Mouse (Mus musculus) lung, postnatal 4 days (tissue): ENCODE results near the gene Uba3.
A peak's percentile ranks its signal among the peaks of the same experiment; 100 is the strongest.

Experiments used
- DNase-seq, 2 experiments: peaks; one replicate each; pipeline ENCODE4 v3.0.0; 2021

The Uba3 gene

GRCm38 (mm10) chr6:97210191-97210961, 4.9 kb upstream of the Uba3 start, which contains the start of gene Arl6ip5:
Gene Arl6ip5, plus strand, starts transcription at chr6:97210689.
- DNase-seq, result peak; percentile 91 to 93

- DNase-seq, result no peak
Measured at GRCm38 (mm10) chr6:97209751-97210150, 4.3 kb upstream of the Uba3 start.

- DNase-seq, result no peak
Measured at GRCm38 (mm10) chr6:97209201-97209600, 3.8 kb upstream of the Uba3 start.

GRCm38 (mm10) chr6:97208406-97208805, 3.0 kb upstream of the Uba3 start:
- no peak for DNase-seq

GRCm38 (mm10) chr6:97207085-97207484, 1.6 kb upstream of the Uba3 start:
- DNase-seq, result no peak

- peak; percentile 41 for DNase-seq
Measured at GRCm38 (mm10) chr6:97204952-97205351, 495 bp downstream of the Uba3 start.

GRCm38 (mm10) chr6:97204252-97204869, 1.1 kb downstream of the Uba3 start:
- DNase-seq, result no peak

GRCm38 (mm10) chr6:97202477-97202876, 3.0 kb downstream of the Uba3 start:
- no peak for DNase-seq

- no peak for DNase-seq
Measured at GRCm38 (mm10) chr6:97200437-97200836, 5.0 kb downstream of the Uba3 start.

- no peak for DNase-seq
Measured at GRCm38 (mm10) chr6:97179367-97179828, 26.0 kb downstream of the Uba3 start.

- DNase-seq, result peak; percentile 95 to 97
Measured at GRCm38 (mm10) chr6:97178491-97179366, 26.7 kb downstream of the Uba3 start, which contains the start of gene Tmf1. Gene Tmf1, minus strand, starts transcription at chr6:97179122.

GRCm38 (mm10) chr6:97175716-97176115, 29.7 kb downstream of the Uba3 start:
- DNase-seq, result peak; percentile 15 to 25

- DNase-seq, result no peak
Measured at GRCm38 (mm10) chr6:97150156-97150555, 55.3 kb downstream of the Uba3 start.

- no peak for DNase-seq
Measured at GRCm38 (mm10) chr6:97149721-97150120, 55.7 kb downstream of the Uba3 start.

GRCm38 (mm10) chr6:97148383-97149251, 56.8 kb downstream of the Uba3 start, which contains the start of gene Eogt:
Gene Eogt, minus strand, starts transcription at chr6:97149182.
- DNase-seq, result peak; percentile 89 to 92

GRCm38 (mm10) chr6:97147755-97148382, 57.6 kb downstream of the Uba3 start:
- DNase-seq, result peak; percentile 63 to 73

- DNase-seq, result peak; percentile 46 to 81
Measured at GRCm38 (mm10) chr6:97145156-97145555, 60.3 kb downstream of the Uba3 start.

- DNase-seq, result peak; percentile 62 to 87
Measured at GRCm38 (mm10) chr6:97144359-97144758, 61.1 kb downstream of the Uba3 start.

GRCm38 (mm10) chr6:97142611-97143010, 62.8 kb downstream of the Uba3 start:
- DNase-seq, result peak in 1 of 2 experiments; percentile 34

GRCm38 (mm10) chr6:97141811-97142210, 63.6 kb downstream of the Uba3 start:
- DNase-seq, result no peak
